Mouse (Mus musculus): ENCODE data around the gene Elavl4. TPM values are rescaled to one million over a fixed set of nuclear protein-coding genes. Genes with fewer than 3 reads are reported as not detected.

Elavl4 gene
- polyA plus RNA-seq, 1 experiment from 2014 or later: 185 TPM

Other genes starting within 250 kb of the Elavl4 start
- gene Agbl4, start 45.8 kb upstream of the Elavl4 start, polyA plus RNA-seq (2016; fragmentation: Nextera tagmentation; extraction: Ambion mirVana): 1.3 and 1.9 TPM in 2 replicates

All from forebrain, embryonic 12.5 days (tissue).